Mouse (Mus musculus) ovary, adult 18-20 months (tissue): ENCODE data around the gene Sinhcaf.
"Not testable (repeated sequence)": the region's sequence is repeated elsewhere in the genome, so short reads cannot be mapped to it uniquely, and the experiment has no call there.

Experiments used
- DNase-seq: peaks from one replicate; pipeline ENCODE4 v3.0.0; 2022; ENCODE audit warnings: low spot score, mixed read lengths

The Sinhcaf gene

GRCm38 (mm10) chr6:148945509-148946408, 508 bp downstream of the Sinhcaf start:
- no peak for DNase-seq

- peak; percentile 35 for DNase-seq
Measured at GRCm38 (mm10) chr6:148944767-148945508, 1.3 kb downstream of the Sinhcaf start.

GRCm38 (mm10) chr6:148944344-148944766, 1.9 kb downstream of the Sinhcaf start:
- DNase-seq, result no peak

GRCm38 (mm10) chr6:148943695-148944094, 2.6 kb downstream of the Sinhcaf start:
- DNase-seq, result no peak

GRCm38 (mm10) chr6:148942406-148942805, 3.9 kb downstream of the Sinhcaf start:
- no peak for DNase-seq

GRCm38 (mm10) chr6:148941880-148942279, 4.4 kb downstream of the Sinhcaf start:
- no peak for DNase-seq

GRCm38 (mm10) chr6:148940383-148940782, 5.9 kb downstream of the Sinhcaf start:
- not testable (repeated sequence) for DNase-seq

- no peak for DNase-seq
Measured at GRCm38 (mm10) chr6:148937693-148938092, 8.6 kb downstream of the Sinhcaf start.

- no peak for DNase-seq
Measured at GRCm38 (mm10) chr6:148934961-148935590, 11.2 kb downstream of the Sinhcaf start.

GRCm38 (mm10) chr6:148931281-148931680, 15.0 kb downstream of the Sinhcaf start:
- DNase-seq, result no peak

- DNase-seq, result no peak
Measured at GRCm38 (mm10) chr6:148918841-148919398, 27.3 kb downstream of the Sinhcaf start.

GRCm38 (mm10) chr6:148917672-148918071, 28.6 kb downstream of the Sinhcaf start:
- DNase-seq, result no peak

GRCm38 (mm10) chr6:148916817-148917216, 29.4 kb downstream of the Sinhcaf start:
- DNase-seq, result no peak

- peak; percentile 14 for DNase-seq
Measured at GRCm38 (mm10) chr6:148913938-148914337, 32.3 kb downstream of the Sinhcaf start.

GRCm38 (mm10) chr6:148911906-148912305, 34.4 kb downstream of the Sinhcaf start:
- DNase-seq, result not testable (repeated sequence)

GRCm38 (mm10) chr6:148906958-148907357, 39.3 kb downstream of the Sinhcaf start:
- DNase-seq, result no peak

- peak; percentile 42 for DNase-seq
Measured at GRCm38 (mm10) chr6:148902728-148903127, 43.5 kb downstream of the Sinhcaf start.

- no peak for DNase-seq
Measured at GRCm38 (mm10) chr6:148896507-148896851, 49.8 kb downstream of the Sinhcaf start.

- DNase-seq, result peak; percentile 88
Measured at GRCm38 (mm10) chr6:148895773-148896506, 50.3 kb downstream of the Sinhcaf start, which contains the start of gene Caprin2. Gene Caprin2, minus strand, starts transcription at chr6:148896237.

GRCm38 (mm10) chr6:148894888-148895772, 51.1 kb downstream of the Sinhcaf start:
- DNase-seq, result no peak
